Mouse (Mus musculus) neural tube, embryonic 13.5 days (tissue): ENCODE measurements around the gene Frem2. TPM values are rescaled to one million over a fixed set of nuclear protein-coding genes. Genes with fewer than 3 reads are reported as not detected.
A peak's percentile ranks its signal among the peaks of the same experiment; 100 is the strongest.

Experiments used
- ATAC-seq: fragments of 200-750 bp; cut with Nextera tagmentation; 2 replicates; pipeline ENCODE4 v1.8.0; 2017; ENCODE audit warnings: low read depth, mild to moderate bottlenecking, moderate TSS enrichment, moderate library complexity
- H3K27ac ChIP-seq: fragments of 300-500 bp; sonication (generic); replicated peaks from 2 replicates; pipeline ENCODE4 v1.5.1; 2015; ENCODE audit warnings: moderate library complexity, mild to moderate bottlenecking, inconsistent platforms
- H3K27me3 ChIP-seq: fragments of 300-500 bp; sonication (generic); 2 replicates; pipeline ENCODE4 v1.6.1; 2015; ENCODE audit warnings: mild to moderate bottlenecking, inconsistent platforms
- H3K36me3 ChIP-seq: fragments of 300-500 bp; sonication (generic); 2 replicates; pipeline ENCODE4 v1.6.1; 2015; ENCODE audit warnings: mild to moderate bottlenecking, inconsistent platforms
- H3K4me1 ChIP-seq: fragments of 300-500 bp; sonication (generic); replicated peaks from 2 replicates; pipeline ENCODE4 v1.6.1; 2015; ENCODE audit warnings: inconsistent platforms
- H3K4me2 ChIP-seq: fragments of 300-500 bp; sonication (generic); 2 replicates; pipeline ENCODE4 v1.6.1; 2015; ENCODE audit warnings: inconsistent platforms, mild to moderate bottlenecking, moderate library complexity
- H3K4me3 ChIP-seq: fragments of 300-500 bp; sonication (generic); 2 replicates; pipeline ENCODE4 v1.5.1; 2015; ENCODE audit warnings: mild to moderate bottlenecking, inconsistent platforms
- H3K9ac ChIP-seq: fragments of 300-500 bp; sonication (generic); 2 replicates; pipeline ENCODE4 v1.6.1; 2015; ENCODE audit warnings: moderate library complexity, mild to moderate bottlenecking, inconsistent platforms
- H3K9me3 ChIP-seq: fragments of 300-500 bp; sonication (generic); 2 replicates; pipeline ENCODE4 v1.6.1; 2016; ENCODE audit warnings: inconsistent platforms
- WGBS: fragments of 180-500 bp; shearing (Covaris S2); methylation state at CpG from one replicate; pipeline ENCODE4 v1.1.7; 2015; 5-methylcytosine and 5-hydroxymethylcytosine counted together
- polyA plus RNA-seq: library from polyadenylated mRNA; unstranded; fragments of >200 nt; fragmentation: Nextera tagmentation; extraction: Ambion mirVana; gene quantifications from 2 replicates; pipeline ENCODE4 v1.2.1, GENCODE M21; 2015

The Frem2 gene
- polyA plus RNA-seq, 1 experiment from 2014 or later, result 1.5 TPM

DNA sequence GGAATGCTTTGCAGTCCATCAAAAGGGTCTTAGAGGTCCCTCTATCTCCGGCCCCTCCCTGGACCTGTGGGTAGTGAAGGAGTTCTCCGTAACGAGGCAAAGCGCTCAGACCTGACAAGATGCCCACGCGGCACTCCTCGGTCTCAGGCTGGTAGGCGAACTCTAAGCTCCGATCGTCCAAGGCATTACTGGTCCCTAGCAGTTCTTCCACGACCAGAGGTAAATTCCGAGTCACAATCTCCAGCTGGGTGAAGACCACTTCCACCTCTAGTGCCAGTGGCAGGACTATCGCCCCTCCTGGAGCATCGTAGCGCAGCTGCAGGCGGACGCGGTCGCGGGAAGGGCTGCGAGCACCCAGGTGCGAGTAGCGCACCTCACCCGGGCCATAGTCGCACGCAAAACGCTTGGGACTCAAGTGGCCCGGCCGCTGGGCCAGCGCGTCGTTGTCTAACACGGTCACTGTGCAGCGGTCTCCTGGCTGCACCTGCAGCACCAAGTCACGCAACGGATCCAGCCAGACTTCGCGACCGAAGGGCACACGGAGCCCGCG, 752 bp downstream of the Frem2 start:
- peaks cover 14% of the 10 kb centered on the region; the same call in 1 of the 2 replicates for H3K9me3 ChIP-seq
- peak overlapping the region; percentile 99 for H3K4me2 ChIP-seq
- H3K9ac ChIP-seq, result peak overlapping the region; percentile 71
- peaks cover 6% of the 10 kb centered on the region; the same call in 1 of the 2 replicates for H3K36me3 ChIP-seq
- H3K27me3 ChIP-seq, result peaks cover 44% of the 10 kb centered on the region
- H3K4me1 ChIP-seq, result peaks cover 27% of the 10 kb centered on the region
- peak; percentile 34 for ATAC-seq
- WGBS, result 1% methylated on average over 42 of the region's 42 CpGs
- H3K4me3 ChIP-seq, result peak overlapping the region; percentile 47
- no peak overlapping the region for H3K27ac ChIP-seq

DNA sequence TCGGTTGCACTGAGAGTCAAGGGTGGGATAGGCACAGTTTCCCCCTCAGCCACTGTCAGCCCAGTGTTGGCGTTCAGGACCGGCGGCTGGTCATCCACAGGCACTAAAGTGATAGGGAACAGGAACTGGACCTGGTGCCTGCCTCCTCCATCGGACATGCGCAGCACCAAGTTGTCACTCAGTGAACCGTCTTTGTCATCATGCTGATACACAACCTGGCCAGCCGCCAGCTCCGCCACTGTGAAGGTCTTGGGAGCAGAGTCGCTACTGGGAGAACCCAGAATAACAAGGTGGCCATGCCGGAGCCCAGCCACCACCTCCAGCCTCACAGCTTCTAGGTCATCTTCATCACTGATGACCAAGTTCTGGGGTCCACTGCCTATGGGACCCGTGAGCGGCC, 1.8 kb downstream of the Frem2 start:
- H3K4me3 ChIP-seq, result no peak overlapping the region

DNA sequence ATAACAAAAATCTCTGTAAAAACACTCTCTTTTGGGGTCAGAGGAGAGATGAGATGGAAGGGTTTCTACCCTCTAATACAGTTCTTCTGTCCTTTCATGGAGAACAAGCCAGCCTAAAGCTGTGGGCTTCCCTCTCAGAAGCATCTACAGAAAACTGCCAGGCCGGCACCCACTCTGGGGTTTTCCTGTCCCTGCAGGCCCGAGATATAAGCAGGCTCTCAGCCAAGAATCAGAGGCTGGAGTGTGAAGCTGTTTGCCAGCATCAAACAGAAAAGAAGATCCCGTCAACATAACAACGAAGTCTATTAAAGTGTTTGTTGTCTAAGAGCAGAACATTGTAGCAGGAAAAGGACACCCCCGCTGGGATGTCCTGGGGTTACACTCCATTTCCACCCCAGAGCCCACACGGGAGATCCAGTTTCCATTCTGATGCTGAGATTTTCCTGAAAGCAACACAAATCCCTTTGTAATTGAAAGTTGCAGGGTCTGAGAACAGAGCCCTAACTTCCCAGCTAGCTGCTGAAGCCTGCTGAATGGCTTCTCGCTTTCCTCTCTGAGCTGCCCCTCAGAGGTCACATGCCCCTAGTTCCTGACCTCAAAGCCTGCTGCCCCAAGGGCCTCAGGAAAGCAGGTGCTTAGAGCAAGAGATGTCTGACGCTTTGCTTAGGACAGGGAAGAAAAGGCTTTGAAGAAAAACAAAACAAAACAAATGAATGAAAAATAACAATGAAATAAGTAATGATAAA, 7.0 kb downstream of the Frem2 start:
- Histone ChIP-seq H3K4me1 (peaks cover 4% of the 10 kb centered on the region), H3K4me2 (peak overlapping the region; percentile 5; the same call in 1 of the 2 replicates), H3K27ac (peak overlapping the region; percentile 15; the same call in 1 of the 2 replicates), H3K36me3 (peaks cover 6% of the 10 kb centered on the region; the same call in 1 of the 2 replicates), H3K27me3 (peaks cover 4% of the 10 kb centered on the region), H3K4me3 (no peak overlapping the region), H3K9ac (no peak overlapping the region), H3K9me3 (peaks cover 14% of the 10 kb centered on the region; the same call in 1 of the 2 replicates)
- no peak for ATAC-seq
- 4% methylated on average over 8 of the region's 8 CpGs for WGBS

More for the DNA sequence above, 1.8 kb downstream of the Frem2 start:
- Histone ChIP-seq H3K9me3 (peaks cover 14% of the 10 kb centered on the region; the same call in 1 of the 2 replicates), H3K9ac (no peak overlapping the region), H3K4me2 (peak overlapping the region; percentile 99), H3K27ac (no peak overlapping the region), H3K27me3 (peaks cover 44% of the 10 kb centered on the region), H3K4me1 (peaks cover 28% of the 10 kb centered on the region), H3K36me3 (peaks cover 6% of the 10 kb centered on the region; the same call in 1 of the 2 replicates)
- 90% methylated on average over 13 of the region's 13 CpGs for WGBS
- no peak for ATAC-seq

DNA sequence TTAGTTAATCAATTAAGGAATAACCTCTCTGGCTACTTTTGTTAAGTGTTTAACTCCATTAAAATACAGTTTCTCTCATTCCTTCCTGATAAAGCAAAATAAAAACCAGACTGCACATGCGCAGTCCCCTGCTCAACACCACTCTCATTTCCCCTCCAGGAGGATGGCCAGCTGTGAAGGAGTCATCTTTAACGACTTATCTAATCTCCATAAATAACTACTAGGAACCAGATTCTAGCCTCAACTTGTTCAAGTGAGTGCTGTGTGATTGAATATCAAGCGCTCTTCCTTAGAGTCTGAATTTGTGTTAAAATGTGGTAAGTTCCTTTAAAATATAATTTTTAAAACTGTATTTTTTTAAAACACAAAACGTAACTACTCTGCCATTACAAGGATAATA, 7.7 kb downstream of the Frem2 start:
- H3K9ac ChIP-seq, result no peak overlapping the region
- H3K4me2 ChIP-seq, result no peak overlapping the region
- H3K27ac ChIP-seq, result no peak overlapping the region
- peaks cover 4% of the 10 kb centered on the region for H3K4me1 ChIP-seq
- ATAC-seq, result no peak
- WGBS, result 51% methylated on average over 4 of the region's 4 CpGs
- no peaks in the 10 kb centered on the region for H3K27me3 ChIP-seq
- H3K36me3 ChIP-seq, result peaks cover 4% of the 10 kb centered on the region; the same call in 1 of the 2 replicates
- peaks cover 13% of the 10 kb centered on the region; the same call in 1 of the 2 replicates for H3K9me3 ChIP-seq
- H3K4me3 ChIP-seq, result no peak overlapping the region

DNA sequence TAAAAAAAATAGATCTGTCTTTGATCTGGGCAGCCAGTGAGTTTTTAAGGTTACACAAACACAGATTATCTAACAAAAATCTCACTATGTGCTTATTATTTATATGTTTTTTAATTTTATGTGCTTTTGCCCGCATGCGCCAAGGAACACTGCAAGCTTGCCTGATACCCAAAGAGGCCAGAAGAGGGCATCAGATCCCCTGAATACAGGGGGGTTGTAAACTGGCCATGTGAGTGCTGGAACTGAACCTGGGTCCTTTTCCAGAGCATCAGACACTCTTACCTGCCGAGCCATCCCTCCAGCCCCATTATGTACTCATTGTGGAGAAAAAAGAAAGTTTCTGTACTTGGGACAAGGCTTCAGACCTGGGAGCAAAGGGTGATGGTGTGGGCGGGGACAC, 8.3 kb downstream of the Frem2 start:
- Histone ChIP-seq H3K4me1 (peaks cover 4% of the 10 kb centered on the region), H3K9ac (no peak overlapping the region), H3K4me2 (no peak overlapping the region), H3K27me3 (no peaks in the 10 kb centered on the region), H3K36me3 (no peaks in the 10 kb centered on the region), H3K4me3 (no peak overlapping the region), H3K27ac (no peak overlapping the region), H3K9me3 (peaks cover 8% of the 10 kb centered on the region; the same call in 1 of the 2 replicates)
- no peak for ATAC-seq
- WGBS, result 80% methylated on average over 4 of the region's 4 CpGs

DNA sequence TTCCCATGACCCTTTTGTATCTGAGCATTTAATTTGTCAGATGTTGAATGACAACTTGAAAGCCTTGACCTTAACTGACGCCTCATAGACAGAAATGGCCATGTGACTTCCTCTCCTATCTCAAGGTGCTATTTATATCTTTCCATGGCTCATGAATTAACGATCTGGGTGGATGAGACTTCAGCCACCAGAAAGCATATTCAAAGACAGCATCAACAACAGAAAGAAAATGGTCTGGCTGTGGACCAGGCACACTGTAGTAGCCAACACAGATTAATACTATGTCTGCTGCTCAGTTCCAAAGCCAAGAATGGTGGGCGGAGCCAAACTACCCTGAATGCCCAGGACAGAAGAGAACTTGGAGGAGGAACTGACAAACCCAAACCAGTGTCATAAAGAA, 21.2 kb downstream of the Frem2 start:
- WGBS, result 91% methylated on average over 3 of the region's 3 CpGs
- H3K9me3 ChIP-seq, result no peaks in the 10 kb centered on the region
- no peaks in the 10 kb centered on the region for H3K27me3 ChIP-seq
- no peak overlapping the region for H3K27ac ChIP-seq
- H3K4me2 ChIP-seq, result no peak overlapping the region
- H3K4me1 ChIP-seq, result no peaks in the 10 kb centered on the region
- H3K36me3 ChIP-seq, result no peaks in the 10 kb centered on the region
- H3K9ac ChIP-seq, result no peak overlapping the region
- no peak for ATAC-seq
- H3K4me3 ChIP-seq, result no peak overlapping the region

DNA sequence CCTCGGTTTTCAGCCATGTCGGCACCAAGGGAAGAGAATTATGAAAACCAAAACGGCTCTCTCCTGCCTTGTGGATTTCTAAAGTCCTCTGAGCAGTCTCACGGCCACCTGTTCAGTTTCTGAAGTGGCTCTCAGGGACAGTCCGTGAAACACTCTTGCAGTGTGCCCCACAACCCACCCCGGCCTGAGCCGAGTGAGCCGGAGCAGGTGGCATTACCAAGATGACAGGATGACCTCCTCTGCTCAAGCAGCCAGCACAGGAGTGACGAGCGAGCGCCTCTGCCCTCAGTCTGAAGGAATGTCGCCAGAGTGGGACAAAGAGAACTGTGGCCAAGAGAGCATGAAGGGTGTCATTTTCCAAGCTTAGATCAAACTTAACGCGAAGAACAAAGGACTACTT, 26.0 kb downstream of the Frem2 start:
- no peaks in the 10 kb centered on the region for H3K9me3 ChIP-seq
- no peak overlapping the region for H3K4me3 ChIP-seq
- no peak for ATAC-seq
- no peaks in the 10 kb centered on the region for H3K4me1 ChIP-seq
- H3K9ac ChIP-seq, result no peak overlapping the region
- no peak overlapping the region for H3K27ac ChIP-seq
- no peak overlapping the region for H3K4me2 ChIP-seq
- 73% methylated on average over 14 of the region's 14 CpGs for WGBS
- H3K36me3 ChIP-seq, result no peaks in the 10 kb centered on the region
- H3K27me3 ChIP-seq, result no peaks in the 10 kb centered on the region

DNA sequence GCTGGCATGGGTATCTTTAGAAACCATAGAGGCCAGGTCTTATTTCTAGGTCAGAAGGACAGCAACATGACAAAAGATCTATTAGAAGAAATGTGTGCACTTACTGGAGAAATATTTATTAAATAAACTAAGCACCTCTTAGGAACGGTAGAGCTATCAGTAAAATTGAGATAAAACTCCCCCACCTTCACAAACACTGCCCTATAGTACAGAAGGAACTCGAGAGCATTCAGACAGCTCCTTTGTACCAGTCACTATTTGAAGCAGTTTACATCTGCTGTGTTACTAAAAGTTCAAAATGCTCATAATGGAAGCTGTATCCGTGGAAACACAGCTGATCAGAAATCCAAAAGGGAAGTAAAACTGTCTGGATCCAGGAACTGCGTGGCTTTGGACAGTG, 26.5 kb downstream of the Frem2 start:
- H3K27me3 ChIP-seq, result no peaks in the 10 kb centered on the region
- H3K9ac ChIP-seq, result no peak overlapping the region
- no peaks in the 10 kb centered on the region for H3K4me1 ChIP-seq
- WGBS, result 65% methylated on average over 4 of the region's 4 CpGs
- no peak for ATAC-seq
- H3K9me3 ChIP-seq, result no peaks in the 10 kb centered on the region
- H3K4me3 ChIP-seq, result no peak overlapping the region
- no peak overlapping the region for H3K4me2 ChIP-seq
- H3K36me3 ChIP-seq, result no peaks in the 10 kb centered on the region
- H3K27ac ChIP-seq, result no peak overlapping the region

DNA sequence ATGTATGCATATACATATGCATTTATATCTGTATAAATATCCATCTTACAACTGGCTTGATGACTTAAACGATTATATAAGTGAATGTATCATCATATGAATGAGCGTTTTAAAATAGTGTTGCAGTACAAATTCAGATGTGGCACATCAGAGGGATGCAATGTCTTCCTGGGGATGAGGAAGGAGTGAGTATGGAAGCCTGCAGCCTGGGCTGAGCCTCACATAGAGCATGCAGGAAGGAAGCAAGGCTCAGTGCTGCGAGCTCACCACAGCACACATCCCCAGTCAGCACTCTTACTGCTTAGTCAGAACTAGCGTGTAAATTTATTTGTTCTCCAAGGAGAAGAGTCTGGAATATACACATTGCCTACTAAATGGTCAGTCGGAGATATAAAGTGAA, 27.2 kb downstream of the Frem2 start:
- H3K27me3 ChIP-seq, result no peaks in the 10 kb centered on the region
- H3K36me3 ChIP-seq, result no peaks in the 10 kb centered on the region
- no peaks in the 10 kb centered on the region for H3K4me1 ChIP-seq
- no peak overlapping the region for H3K9ac ChIP-seq
- H3K9me3 ChIP-seq, result no peaks in the 10 kb centered on the region
- WGBS, result 95% methylated on average over 5 of the region's 5 CpGs
- H3K4me3 ChIP-seq, result no peak overlapping the region
- no peak for ATAC-seq
- no peak overlapping the region for H3K4me2 ChIP-seq
- no peak overlapping the region for H3K27ac ChIP-seq

DNA sequence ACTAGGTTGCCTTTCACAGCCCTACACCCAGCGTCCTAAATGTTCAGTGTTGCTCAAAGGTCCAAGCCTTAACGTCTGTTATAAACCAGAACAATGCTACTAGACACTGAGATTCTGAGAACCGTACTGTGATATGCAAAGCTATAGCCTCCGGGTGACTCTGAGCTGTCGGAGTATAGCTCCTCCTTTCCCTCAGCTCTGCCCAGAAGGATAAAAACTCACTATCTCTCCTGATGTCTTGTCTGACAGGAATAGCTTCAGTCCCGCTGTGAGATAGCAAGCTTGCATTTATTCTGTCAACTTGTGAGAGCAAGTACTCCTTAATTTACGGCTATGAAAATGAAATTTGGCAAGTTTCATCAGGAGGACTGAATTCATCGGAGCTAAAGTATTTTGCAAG, 33.9 kb downstream of the Frem2 start:
- H3K4me2 ChIP-seq, result no peak overlapping the region
- H3K4me3 ChIP-seq, result no peak overlapping the region
- ATAC-seq, result no peak
- no peak overlapping the region for H3K9ac ChIP-seq
- H3K9me3 ChIP-seq, result no peaks in the 10 kb centered on the region
- no peaks in the 10 kb centered on the region for H3K36me3 ChIP-seq
- WGBS, result 83% methylated on average over 8 of the region's 8 CpGs
- no peak overlapping the region for H3K27ac ChIP-seq
- H3K27me3 ChIP-seq, result no peaks in the 10 kb centered on the region
- peaks cover 8% of the 10 kb centered on the region; the same call in 1 of the 2 replicates for H3K4me1 ChIP-seq

DNA sequence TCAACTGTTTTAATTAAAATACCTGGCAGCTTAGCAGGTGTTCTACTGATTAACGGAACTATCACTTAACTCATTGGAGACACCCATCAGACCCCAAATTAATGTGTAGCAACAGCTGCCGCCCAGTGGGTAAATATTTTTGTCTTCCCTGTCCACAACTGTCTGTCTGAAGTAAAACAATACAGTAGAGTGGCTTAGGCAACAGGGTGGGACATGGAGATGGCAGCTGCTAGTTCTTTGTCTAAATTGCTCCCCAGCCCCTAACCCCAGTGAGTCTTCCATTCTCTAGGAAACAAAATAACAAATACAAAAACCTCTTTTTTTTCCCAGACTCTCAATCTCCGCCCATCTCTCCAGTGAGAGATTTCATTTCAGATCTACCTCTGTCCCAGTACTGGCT, 36.2 kb downstream of the Frem2 start:
- Histone ChIP-seq H3K9ac (no peak overlapping the region), H3K4me1 (peaks cover 8% of the 10 kb centered on the region; the same call in 1 of the 2 replicates), H3K36me3 (no peaks in the 10 kb centered on the region), H3K27ac (no peak overlapping the region), H3K9me3 (no peaks in the 10 kb centered on the region), H3K4me2 (no peak overlapping the region), H3K4me3 (no peak overlapping the region), H3K27me3 (no peaks in the 10 kb centered on the region)
- WGBS, result 75% methylated on average over 3 of the region's 3 CpGs
- ATAC-seq, result no peak

DNA sequence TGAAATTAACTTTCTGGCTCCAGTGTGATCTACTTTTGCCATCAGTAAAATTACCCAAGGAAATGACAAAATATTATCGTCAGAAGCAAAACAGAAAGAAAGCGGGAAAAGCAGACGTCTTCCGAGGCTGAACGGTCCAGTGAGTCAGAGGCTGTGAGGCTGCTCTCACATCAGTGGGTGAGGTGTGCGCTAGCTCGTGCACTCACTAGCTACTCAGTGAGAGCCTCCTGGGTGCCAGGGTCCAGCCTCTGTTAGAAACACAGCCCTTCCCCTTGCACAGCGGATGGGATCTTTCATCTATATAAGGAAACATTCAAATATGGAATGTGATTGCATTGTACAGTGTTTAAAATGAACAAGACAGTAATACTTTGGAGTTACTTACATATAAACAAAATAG, 36.8 kb downstream of the Frem2 start:
- no peak for ATAC-seq
- no peaks in the 10 kb centered on the region for H3K36me3 ChIP-seq
- no peak overlapping the region for H3K4me2 ChIP-seq
- no peak overlapping the region for H3K27ac ChIP-seq
- H3K4me1 ChIP-seq, result peaks cover 8% of the 10 kb centered on the region; the same call in 1 of the 2 replicates
- H3K27me3 ChIP-seq, result no peaks in the 10 kb centered on the region
- H3K4me3 ChIP-seq, result no peak overlapping the region
- H3K9me3 ChIP-seq, result no peaks in the 10 kb centered on the region
- 91% methylated on average over 8 of the region's 8 CpGs for WGBS
- H3K9ac ChIP-seq, result no peak overlapping the region
